Mouse (Mus musculus): ENCODE data around the gene Atp6v1g1.

DNA sequence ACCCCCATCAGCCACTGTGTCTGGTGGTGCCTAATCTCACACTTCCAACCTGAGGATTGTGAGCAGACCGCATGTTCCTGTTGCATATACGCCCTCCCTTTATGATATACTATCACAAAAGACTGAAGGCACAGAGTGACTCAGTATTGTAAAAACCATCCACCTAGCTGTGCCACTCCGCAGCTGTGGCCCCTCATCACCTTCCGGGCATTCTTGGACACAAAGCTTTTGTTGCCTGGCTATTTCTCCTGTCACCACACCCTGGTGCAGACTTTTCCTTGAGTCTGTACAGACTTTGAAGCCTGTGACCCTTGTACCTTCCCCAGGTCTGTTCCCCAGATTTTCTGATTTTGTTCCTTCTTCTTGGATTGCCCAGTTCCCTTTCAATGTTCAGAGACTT, 51.4 kb downstream of the Atp6v1g1 start:
- no peak for TF ChIP-seq MYC (IDR thresholded peaks at IDR 0.05; ENCODE audit: low read depth, low read length)
- TF ChIP-seq USF1 (IDR thresholded peaks at IDR 0.05; ENCODE audit: low read depth, low read length) = no peak
- no peak for TF ChIP-seq CTCF (conservative IDR thresholded peaks at IDR 0.05 in 1 of 2, IDR thresholded peaks at IDR 0.05 in 1 of 2; ENCODE audit: low read depth in 2 of 2, low read length in 2 of 2)
- TF ChIP-seq POLR2A (IDR thresholded peaks at IDR 0.05; ENCODE audit: low read depth, low read length) = no peak
- no peak for TF ChIP-seq ELF1 (IDR thresholded peaks at IDR 0.05; ENCODE audit: low read depth, low read length)
- no peak for TF ChIP-seq MEF2A (IDR thresholded peaks at IDR 0.05; ENCODE audit: borderline replicate concordance, low read depth, low read length)
- no peak for TF ChIP-seq KAT2A (IDR thresholded peaks at IDR 0.05; ENCODE audit: insufficient replicate concordance, low read length)
- no peak for TF ChIP-seq EP300 (IDR thresholded peaks at IDR 0.05; ENCODE audit: low read length)

Data from CH12.LX (cell line).